Mouse (Mus musculus) embryonic fibroblast, embryonic 13.5 days (primary cell): ENCODE results near the gene Serpina10.

ENCODE experiments used
- CTCF ChIP-seq: IDR thresholded peaks from 2 replicates; pipeline ENCODE4 v1.5.1; 2011; ENCODE audit warnings: mild to moderate bottlenecking, control low read depth, low read length, moderate library complexity, borderline replicate concordance; ENCODE audit not compliant: insufficient read depth
- POLR2A ChIP-seq: IDR thresholded peaks from 2 replicates; pipeline ENCODE4 v1.6.1; 2011; ENCODE audit warnings: low read depth, mild to moderate bottlenecking, control low read depth, low read length, moderate library complexity

- TF ChIP-seq CTCF (no peak), POLR2A (no peak)
Measured at GRCm38 (mm10) chr12:103673179-103673578, 41.9 kb upstream of the Serpina10 start.
